Mouse (Mus musculus) forebrain, embryonic 12.5 days (tissue): ENCODE measurements around the gene Spef1. TPM values are rescaled to one million over a fixed set of nuclear protein-coding genes. Genes with fewer than 3 reads are reported as not detected.

Experiments used
- ATAC-seq: fragments of 200-750 bp; cut with Nextera tagmentation; 2 replicates; pipeline ENCODE4 v1.8.0; 2017; ENCODE audit warnings: moderate TSS enrichment; ENCODE audit not compliant: low FRiP score
- H3K27ac ChIP-seq: fragments of 300-500 bp; sonication (generic); 2 replicates; pipeline ENCODE4 v1.5.1; 2016; ENCODE audit warnings: mild to moderate bottlenecking
- H3K27me3 ChIP-seq: fragments of 300-500 bp; sonication (generic); 2 replicates; pipeline ENCODE4 v1.6.1; 2016; ENCODE audit warnings: mild to moderate bottlenecking
- H3K36me3 ChIP-seq: fragments of 300-500 bp; sonication (generic); replicated peaks from 2 replicates; pipeline ENCODE4 v1.6.1; 2016; ENCODE audit warnings: mild to moderate bottlenecking
- H3K4me1 ChIP-seq: fragments of 300-500 bp; sonication (generic); 2 replicates; pipeline ENCODE4 v1.6.1; 2016
- H3K4me2 ChIP-seq: fragments of 300-500 bp; sonication (generic); 2 replicates; pipeline ENCODE4 v1.6.1; 2016; ENCODE audit warnings: mild to moderate bottlenecking, moderate library complexity
- H3K4me3 ChIP-seq: fragments of 300-500 bp; sonication (generic); replicated peaks from 2 replicates; pipeline ENCODE4 v1.5.1; 2016; ENCODE audit warnings: mild to moderate bottlenecking
- H3K9ac ChIP-seq: fragments of 300-500 bp; sonication (generic); 2 replicates; pipeline ENCODE4 v1.6.1; 2016; ENCODE audit warnings: mild to moderate bottlenecking
- H3K9me3 ChIP-seq: fragments of 300-500 bp; sonication (generic); 2 replicates; pipeline ENCODE4 v1.6.1; 2016
- WGBS: fragments of 180-500 bp; shearing (Covaris S2); methylation state at CpG from one replicate; pipeline ENCODE4 v1.1.7; 2016; 5-methylcytosine and 5-hydroxymethylcytosine counted together
- polyA plus RNA-seq: library from polyadenylated mRNA; unstranded; fragments of >200 nt; fragmentation: Nextera tagmentation; extraction: Ambion mirVana; gene quantifications from 2 replicates; pipeline ENCODE4 v1.2.1, GENCODE M21; 2016

Gene Spef1
- polyA plus RNA-seq, 1 experiment from 2014 or later, result 12.1 TPM

DNA sequence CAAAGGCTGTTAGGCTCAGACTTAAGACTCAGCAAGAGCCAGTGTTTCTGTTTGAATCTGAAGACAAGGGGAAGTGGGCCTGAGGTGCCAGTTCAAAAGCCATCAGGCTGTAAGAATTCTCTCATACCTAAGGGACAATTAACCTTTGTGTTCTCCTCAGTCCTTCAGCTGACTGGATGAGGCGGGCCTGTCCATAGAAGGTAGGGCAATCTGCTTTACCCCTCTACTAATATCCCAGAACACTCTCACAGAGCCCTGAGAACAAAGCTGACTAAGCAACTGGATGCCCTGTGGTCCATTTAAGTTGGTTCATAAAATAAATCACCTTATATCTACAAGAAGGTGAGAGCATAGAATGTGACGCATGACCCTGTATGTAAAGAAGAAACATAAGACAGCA lies 20.9 kb downstream of the Spef1 start:
- Histone ChIP-seq H3K4me2 (no peak overlapping the region), H3K4me3 (no peak overlapping the region), H3K27ac (no peak overlapping the region), H3K9me3 (no peaks in the 10 kb centered on the region), H3K36me3 (0 out of 2 replicates have a peak, but pooled peaks cover under 1% of the 10 kb centered on the region), H3K27me3 (peaks cover 15% of the 10 kb centered on the region), H3K9ac (no peak overlapping the region), H3K4me1 (peaks cover 6% of the 10 kb centered on the region)
- ATAC-seq, result no peak
- WGBS, result 81% methylated on average over 2 of the region's 2 CpGs

DNA sequence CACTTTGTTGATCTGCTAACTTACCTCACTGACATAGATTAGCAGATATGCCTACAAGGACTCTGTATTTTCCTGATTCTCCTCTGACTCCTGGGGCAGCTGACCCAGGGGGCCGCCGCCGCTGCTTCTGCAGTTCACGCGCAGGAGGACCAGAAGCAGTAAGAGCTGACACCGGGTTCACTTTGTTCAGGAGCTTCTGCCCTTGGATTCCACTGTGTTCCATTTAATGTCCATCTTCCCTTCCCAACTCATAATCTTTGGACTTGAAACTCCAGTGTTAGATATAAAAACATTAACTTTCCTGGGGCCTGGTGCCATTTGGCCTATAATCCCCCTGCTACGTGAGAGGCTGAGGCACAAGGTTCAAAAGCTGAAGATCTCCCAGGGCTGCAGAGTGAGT lies 23.2 kb downstream of the Spef1 start:
- Histone ChIP-seq H3K9me3 (no peaks in the 10 kb centered on the region), H3K27me3 (no peaks in the 10 kb centered on the region), H3K4me2 (no peak overlapping the region), H3K36me3 (no peaks in the 10 kb centered on the region), H3K4me1 (peaks cover 13% of the 10 kb centered on the region), H3K27ac (no peak overlapping the region), H3K4me3 (no peak overlapping the region), H3K9ac (no peak overlapping the region)
- no peak for ATAC-seq
- WGBS, result 77% methylated on average over 7 of the region's 7 CpGs

DNA sequence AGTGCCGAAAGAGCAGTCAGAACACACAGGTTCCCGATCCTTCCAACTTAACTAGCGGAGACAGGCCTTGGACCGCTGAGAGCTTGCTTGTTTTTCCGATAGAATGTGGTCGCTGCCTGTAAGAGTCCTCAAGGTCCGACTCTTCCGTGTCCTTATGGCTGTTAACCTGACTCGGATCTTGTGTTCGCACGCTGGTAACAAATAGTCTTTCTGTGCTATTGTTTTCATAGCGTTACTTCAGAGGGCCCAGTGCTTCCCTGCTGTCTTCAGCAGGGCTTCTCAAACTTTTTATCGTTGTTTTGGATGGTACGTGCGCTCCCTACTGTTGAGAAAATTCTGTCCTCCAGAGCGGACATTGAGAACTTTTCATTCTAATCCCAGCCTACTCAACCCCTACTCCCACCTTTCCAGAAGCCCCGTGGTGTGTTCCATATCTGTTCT lies 26.4 kb downstream of the Spef1 start:
- H3K9me3 ChIP-seq, result no peaks in the 10 kb centered on the region
- H3K4me3 ChIP-seq, result peak overlapping the region; percentile 65
- peak overlapping the region; percentile 97 for H3K27ac ChIP-seq
- peaks cover 39% of the 10 kb centered on the region for H3K4me1 ChIP-seq
- H3K9ac ChIP-seq, result peak overlapping the region; percentile 68
- no peak; the same call in 1 of the 2 replicates for ATAC-seq
- H3K4me2 ChIP-seq, result peak overlapping the region; percentile 79
- WGBS, result under 1% methylated on average over 17 of the region's 17 CpGs
- H3K27me3 ChIP-seq, result no peaks in the 10 kb centered on the region
- H3K36me3 ChIP-seq, result no peaks in the 10 kb centered on the region

DNA sequence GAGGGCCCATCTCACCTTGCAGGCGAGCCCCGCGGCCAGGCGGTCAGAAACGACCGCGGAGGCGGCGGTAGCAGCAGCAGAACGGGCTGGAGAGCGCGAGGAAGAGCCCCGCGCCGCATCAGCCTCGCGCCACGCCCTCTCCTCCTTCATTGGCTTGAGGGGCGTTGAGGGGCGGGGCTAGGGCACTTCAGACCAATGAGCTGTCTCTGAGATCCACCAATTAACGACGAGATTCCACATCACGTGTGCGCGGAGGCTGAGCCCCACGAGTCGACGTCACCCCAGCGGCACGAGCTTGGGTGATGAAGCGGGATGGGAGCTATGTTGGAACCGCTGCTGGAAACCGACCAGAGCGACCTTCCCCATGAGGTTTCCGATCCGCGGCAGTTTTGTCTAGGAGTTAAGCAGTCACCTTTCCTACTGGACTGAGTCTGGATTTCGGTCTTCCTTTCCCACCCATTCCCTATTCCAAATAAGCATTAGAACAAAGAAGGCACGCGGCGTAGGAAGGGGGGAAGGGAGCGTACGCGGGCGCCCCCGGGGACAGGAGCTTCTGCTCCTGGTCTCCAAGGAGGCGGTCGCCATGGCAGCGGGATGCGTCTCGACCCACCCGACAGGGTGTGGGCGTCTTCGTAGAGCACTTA lies 27.0 kb downstream of the Spef1 start, which contains the start of gene 1700037H04Rik:
TSS of gene 1700037H04Rik (minus strand) at position 144 of the 644 bp plus-strand sequence.
- Histone ChIP-seq H3K4me2 (peak within 1 kb of the TSS; percentile 79), H3K4me1 (peaks cover 39% of the 10 kb centered on the region), H3K36me3 (0 out of 2 replicates have a peak, but pooled peaks cover 3% of the 10 kb centered on the region), H3K27ac (peak within 1 kb of the TSS; percentile 97), H3K4me3 (peak within 1 kb of the TSS; percentile 65), H3K9me3 (no peaks in the 10 kb centered on the region), H3K27me3 (no peaks in the 10 kb centered on the region), H3K9ac (peak within 1 kb of the TSS; percentile 85)
- 0% methylated on average over 54 of the region's 54 CpGs for WGBS
- peak; percentile 98 for ATAC-seq

DNA sequence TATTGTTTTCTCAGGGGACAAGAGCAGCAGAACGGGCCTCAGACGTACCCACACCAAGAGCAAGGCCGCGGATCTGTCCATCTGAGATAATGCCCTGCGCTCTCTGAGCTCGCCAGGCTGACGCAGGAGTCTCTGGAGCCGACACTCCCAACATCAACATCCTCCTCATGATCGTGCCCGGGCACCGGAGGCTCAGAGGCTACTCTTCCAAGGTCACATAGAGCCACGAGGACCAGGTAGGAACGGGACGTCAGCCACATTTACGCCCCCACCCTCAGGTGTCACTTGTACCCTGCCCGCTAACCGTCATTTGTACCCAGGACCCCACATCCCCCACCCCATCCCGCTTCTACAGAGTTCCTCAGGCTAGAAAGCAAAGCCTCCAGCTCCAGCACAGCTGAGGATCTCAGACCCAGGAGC lies 27.6 kb downstream of the Spef1 start:
- peak overlapping the region; percentile 76 for H3K27ac ChIP-seq
- WGBS, result 0% methylated on average over 18 of the region's 18 CpGs

DNA sequence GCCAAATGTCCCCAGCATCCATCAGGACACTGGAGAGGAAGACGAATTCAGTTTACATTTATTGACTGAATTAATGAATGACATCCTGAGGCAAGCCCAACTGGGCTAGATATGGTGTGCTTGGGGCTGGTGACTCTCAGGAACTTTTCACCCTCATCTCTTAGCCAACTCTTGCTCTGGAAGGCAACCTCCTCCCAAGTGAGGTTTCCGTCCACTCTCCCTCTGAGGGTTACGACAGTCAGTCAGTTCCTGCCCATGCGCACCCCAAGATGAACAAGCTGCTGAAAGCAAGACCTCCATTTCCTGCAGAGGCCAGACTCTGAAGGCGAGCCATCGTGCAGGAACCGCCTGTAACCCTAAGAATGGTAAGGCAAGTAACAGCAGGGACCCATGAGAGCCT lies 30.1 kb downstream of the Spef1 start:
- Histone ChIP-seq H3K4me2 (no peak overlapping the region), H3K9ac (no peak overlapping the region), H3K27me3 (no peaks in the 10 kb centered on the region), H3K27ac (no peak overlapping the region), H3K36me3 (peaks cover 24% of the 10 kb centered on the region), H3K9me3 (no peaks in the 10 kb centered on the region), H3K4me3 (no peak overlapping the region; the same call in 1 of the 2 replicates), H3K4me1 (peaks cover 39% of the 10 kb centered on the region)
- 94% methylated on average over 7 of the region's 7 CpGs for WGBS
- ATAC-seq, result no peak

More for the DNA sequence above, 27.6 kb downstream of the Spef1 start:
- no peaks in the 10 kb centered on the region for H3K9me3 ChIP-seq
- H3K4me1 ChIP-seq, result peaks cover 39% of the 10 kb centered on the region
- H3K4me3 ChIP-seq, result peak overlapping the region; percentile 65
- peak; percentile 73 for ATAC-seq
- peak overlapping the region; percentile 85 for H3K9ac ChIP-seq
- H3K36me3 ChIP-seq, result peaks cover 8% of the 10 kb centered on the region; the same call in 1 of the 2 replicates
- no peaks in the 10 kb centered on the region for H3K27me3 ChIP-seq
- H3K4me2 ChIP-seq, result peak overlapping the region; percentile 79

DNA sequence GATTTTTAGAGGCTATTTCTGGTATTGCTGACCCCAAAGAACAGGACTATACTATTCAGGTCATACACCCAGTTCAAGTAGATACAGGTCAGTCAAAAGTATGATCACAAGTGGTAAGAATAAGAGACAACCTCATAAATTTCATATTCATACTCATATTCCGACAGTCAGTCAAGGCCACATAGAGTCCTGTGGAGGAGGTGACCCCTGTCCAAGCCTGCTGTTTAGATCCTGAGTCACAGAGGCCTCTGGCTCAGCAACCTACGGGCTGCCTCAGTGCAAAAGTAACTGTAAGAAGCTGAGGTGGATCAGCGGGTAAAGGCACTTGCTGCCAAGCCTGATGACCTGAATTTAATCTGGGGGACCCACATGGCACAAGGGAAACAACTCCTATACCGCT lies 33.0 kb downstream of the Spef1 start:
- ATAC-seq, result no peak
- no peak overlapping the region for H3K9ac ChIP-seq
- no peaks in the 10 kb centered on the region for H3K27me3 ChIP-seq
- no peak overlapping the region for H3K27ac ChIP-seq
- H3K9me3 ChIP-seq, result no peaks in the 10 kb centered on the region
- peaks cover 28% of the 10 kb centered on the region for H3K4me1 ChIP-seq
- WGBS, result 96% methylated on average over 4 of the region's 4 CpGs
- H3K4me3 ChIP-seq, result no peak overlapping the region
- H3K36me3 ChIP-seq, result peaks cover 52% of the 10 kb centered on the region
- no peak overlapping the region for H3K4me2 ChIP-seq

DNA sequence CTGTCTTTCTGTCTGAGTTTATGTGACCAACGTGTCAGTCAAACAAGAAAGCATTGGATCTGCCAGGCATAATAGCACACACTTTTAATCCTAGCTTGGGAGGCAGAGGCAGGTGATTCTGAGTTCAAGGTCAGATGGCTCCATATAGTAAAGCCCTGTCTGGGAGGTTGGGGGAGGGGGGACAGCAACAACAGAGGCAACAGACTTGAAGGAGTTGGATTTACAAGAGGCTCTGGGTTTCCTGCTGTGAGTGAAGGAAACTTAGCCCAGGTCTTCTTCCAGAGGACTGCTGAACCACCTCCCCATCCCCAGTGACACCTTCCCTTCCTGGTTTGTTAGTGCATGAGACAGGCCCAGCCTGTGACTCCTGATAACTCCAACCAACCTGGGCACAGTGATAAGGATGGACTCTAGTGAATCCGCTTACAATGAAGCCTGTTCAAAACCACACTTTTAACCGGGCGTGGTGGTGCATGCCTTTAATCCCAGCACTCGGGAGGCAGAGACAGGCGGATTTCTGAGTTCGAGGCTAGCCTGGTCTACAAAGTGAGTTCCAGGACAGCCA lies 34.8 kb downstream of the Spef1 start:
- 93% methylated on average over 7 of the region's 7 CpGs for WGBS
- Histone ChIP-seq H3K9ac (no peak overlapping the region), H3K4me2 (no peak overlapping the region), H3K4me3 (no peak overlapping the region), H3K4me1 (peaks cover 10% of the 10 kb centered on the region; the same call in 1 of the 2 replicates), H3K36me3 (peaks cover 70% of the 10 kb centered on the region), H3K27ac (no peak overlapping the region), H3K27me3 (no peaks in the 10 kb centered on the region), H3K9me3 (no peaks in the 10 kb centered on the region)
- ATAC-seq, result no peak

DNA sequence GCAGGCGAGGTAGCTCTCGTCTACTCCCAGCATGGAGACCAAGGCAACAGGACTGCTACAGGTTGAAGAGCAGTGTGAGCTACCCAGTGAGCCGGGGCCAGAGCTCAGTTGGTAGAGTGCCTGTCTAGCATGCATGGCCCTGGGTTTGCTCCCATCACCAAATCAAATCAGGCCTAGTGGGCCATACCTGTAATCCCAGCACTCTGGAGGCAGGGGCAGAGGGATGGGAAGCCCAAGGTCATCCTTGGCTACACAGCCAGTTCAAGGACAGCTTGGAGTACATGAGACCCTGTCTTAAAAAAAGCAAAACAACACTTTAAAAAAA lies 37.9 kb downstream of the Spef1 start:
- WGBS, result 92% methylated on average over 3 of the region's 3 CpGs
- Histone ChIP-seq H3K9me3 (no peaks in the 10 kb centered on the region), H3K36me3 (peaks cover 91% of the 10 kb centered on the region), H3K4me3 (no peak overlapping the region), H3K9ac (no peak overlapping the region), H3K27ac (no peak overlapping the region), H3K4me1 (no peaks in the 10 kb centered on the region), H3K4me2 (no peak overlapping the region), H3K27me3 (no peaks in the 10 kb centered on the region)
- ATAC-seq, result no peak

DNA sequence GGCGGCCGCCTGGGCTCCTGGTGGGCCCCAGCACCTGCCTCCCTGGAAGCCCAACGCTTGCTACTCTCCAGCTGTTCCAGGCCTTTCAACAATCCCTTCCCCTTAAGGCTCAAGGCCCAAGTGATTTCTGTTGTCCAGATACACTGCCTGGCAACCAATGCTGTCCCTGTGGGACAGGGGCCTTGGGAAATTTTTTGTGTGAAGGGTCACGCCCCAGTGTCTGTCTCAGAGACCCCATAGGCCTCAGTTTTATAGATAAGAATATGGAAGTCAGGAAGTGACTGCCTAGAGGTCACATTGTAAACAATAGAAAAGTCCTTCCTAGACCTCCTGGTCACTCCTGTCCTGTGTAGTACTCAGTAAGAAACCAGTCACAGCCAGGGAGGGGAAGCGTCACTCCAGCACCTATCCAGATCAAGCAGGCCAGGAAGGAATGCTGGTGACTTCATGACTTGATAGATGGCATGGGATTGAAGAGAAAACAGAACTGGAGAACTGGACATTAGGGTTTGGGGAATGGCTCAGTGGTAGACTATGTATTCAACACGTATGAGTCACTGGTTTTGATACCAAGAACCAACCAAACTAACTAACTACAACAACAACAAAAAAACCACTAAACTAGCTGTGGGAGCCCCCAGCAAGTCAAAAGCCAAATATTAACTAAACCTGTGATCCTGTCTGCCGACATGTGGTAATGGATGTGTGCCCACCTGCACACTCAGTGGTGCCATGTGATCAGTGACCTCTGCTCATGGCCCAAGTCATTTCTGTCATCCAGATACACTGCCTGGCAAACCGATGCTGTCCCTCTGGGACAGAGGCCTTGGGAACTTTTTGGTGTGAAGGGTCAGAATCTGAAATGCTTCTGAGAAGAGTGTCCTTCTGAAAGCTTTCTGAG lies 38.5 kb downstream of the Spef1 start:
- Histone ChIP-seq H3K4me1 (no peaks in the 10 kb centered on the region), H3K36me3 (peaks cover 93% of the 10 kb centered on the region), H3K9me3 (no peaks in the 10 kb centered on the region), H3K4me2 (no peak overlapping the region), H3K27me3 (no peaks in the 10 kb centered on the region), H3K27ac (no peak overlapping the region), H3K9ac (no peak overlapping the region), H3K4me3 (no peak overlapping the region)
- 91% methylated on average over 8 of the region's 8 CpGs for WGBS
- ATAC-seq, result no peak

DNA sequence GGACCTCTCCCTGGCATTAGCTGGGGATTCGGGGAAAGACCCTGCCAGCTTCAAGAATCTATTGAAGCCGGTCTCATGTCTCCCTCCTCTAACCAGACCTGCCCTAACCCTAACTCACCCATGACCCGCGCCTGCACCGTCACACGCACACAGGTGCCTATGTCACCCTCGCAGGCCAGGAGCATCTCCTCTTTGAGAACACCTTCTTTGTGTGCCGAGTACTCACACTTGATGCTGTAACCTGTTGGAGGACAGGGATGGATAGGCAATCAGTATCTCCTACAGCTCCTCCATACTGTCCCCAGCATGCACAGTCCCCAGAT lies 40.1 kb downstream of the Spef1 start:
- 92% methylated on average over 8 of the region's 8 CpGs for WGBS
- H3K36me3 ChIP-seq, result peaks cover 84% of the 10 kb centered on the region
- H3K9ac ChIP-seq, result no peak overlapping the region
- no peak for ATAC-seq
- H3K27ac ChIP-seq, result no peak overlapping the region
- H3K27me3 ChIP-seq, result no peaks in the 10 kb centered on the region
- no peaks in the 10 kb centered on the region for H3K9me3 ChIP-seq
- no peak overlapping the region for H3K4me3 ChIP-seq
- peaks cover 6% of the 10 kb centered on the region; the same call in 1 of the 2 replicates for H3K4me1 ChIP-seq
- H3K4me2 ChIP-seq, result no peak overlapping the region
